Mouse (Mus musculus) hindbrain, embryonic 11.5 days (tissue): ENCODE data around the gene Pex7. TPM values are rescaled to one million over a fixed set of nuclear protein-coding genes. Genes with fewer than 3 reads are reported as not detected.
A peak's percentile ranks its signal among the peaks of the same experiment; 100 is the strongest.

Experiments used
- ATAC-seq: fragments of 200-750 bp; cut with Nextera tagmentation; 2 replicates; pipeline ENCODE4 v1.8.0; 2017; ENCODE audit warnings: mild to moderate bottlenecking, moderate TSS enrichment, moderate library complexity; ENCODE audit not compliant: low FRiP score
- DNase-seq: peaks from one replicate; pipeline ENCODE4 v3.0.0-alpha.2; 2015; ENCODE audit warnings: low spot score
- H3K27ac ChIP-seq: fragments of 300-500 bp; sonication (generic); 2 replicates; pipeline ENCODE4 v1.5.1; 2014; ENCODE audit warnings: mild to moderate bottlenecking, low read depth, low read length
- H3K27me3 ChIP-seq: fragments of 300-500 bp; sonication (generic); 2 replicates; pipeline ENCODE4 v1.6.1; 2014; ENCODE audit warnings: mild to moderate bottlenecking, low read length, moderate library complexity, mixed read lengths; ENCODE audit not compliant: control insufficient read depth, insufficient read depth
- H3K36me3 ChIP-seq: fragments of 300-500 bp; sonication (generic); 2 replicates; pipeline ENCODE4 v1.6.1; 2014; ENCODE audit warnings: mild to moderate bottlenecking, low read length, moderate library complexity, mixed read lengths; ENCODE audit not compliant: control insufficient read depth, insufficient read depth
- H3K4me1 ChIP-seq: fragments of 300-500 bp; sonication (generic); replicated peaks from 2 replicates; pipeline ENCODE4 v1.6.1; 2014; ENCODE audit warnings: low read length, mixed read lengths; ENCODE audit not compliant: control insufficient read depth, insufficient read depth
- H3K4me2 ChIP-seq: fragments of 300-500 bp; sonication (generic); replicated peaks from 2 replicates; pipeline ENCODE4 v1.6.1; 2014; ENCODE audit warnings: mild to moderate bottlenecking, low read depth, low read length
- H3K4me3 ChIP-seq: fragments of 300-500 bp; sonication (generic); 2 replicates; pipeline ENCODE4 v1.5.1; 2014; ENCODE audit warnings: low read depth, low read length
- H3K9ac ChIP-seq: fragments of 300-500 bp; sonication (generic); 2 replicates; pipeline ENCODE4 v1.6.1; 2014; ENCODE audit warnings: low read depth, low read length
- H3K9me3 ChIP-seq: fragments of 300-500 bp; sonication (generic); 2 replicates; pipeline ENCODE4 v1.6.1; 2016; ENCODE audit warnings: low read length; ENCODE audit not compliant: control insufficient read depth
- WGBS: fragments of 180-500 bp; shearing (Covaris S2); extraction: QIAGEN DNeasy Blood & Tissue Kit; methylation state at CpG from one replicate; pipeline ENCODE4 v1.1.7; 2014; 5-methylcytosine and 5-hydroxymethylcytosine counted together
- polyA plus RNA-seq: library from polyadenylated mRNA; unstranded; fragments of >200 nt; fragmentation: Nextera tagmentation; extraction: Ambion mirVana; gene quantifications from 2 replicates; pipeline ENCODE4 v1.2.1, GENCODE M21; 2014

The Pex7 gene
- polyA plus RNA-seq, 1 experiment from 2014 or later: 32.5 TPM

GRCm38 (mm10) chr10:19936961-19937708 lies 29.6 kb upstream of the Pex7 start:
- DNase-seq (no peak), ATAC-seq (no peak)
- Histone ChIP-seq H3K4me1 (0 out of 2 replicates have a peak, but pooled peaks cover 2% of the 10 kb centered on the region), H3K9me3 (no peaks in the 10 kb centered on the region), H3K27me3 (peaks cover 22% of the 10 kb centered on the region), H3K27ac (no peak overlapping the region), H3K4me3 (no peak overlapping the region), H3K36me3 (no peaks in the 10 kb centered on the region), H3K9ac (no peak overlapping the region), H3K4me2 (no peak overlapping the region)
- 55% methylated on average over 9 of the region's 9 CpGs for WGBS

- ATAC-seq (no peak), DNase-seq (no peak)
- Histone ChIP-seq H3K9me3 (no peaks in the 10 kb centered on the region), H3K27me3 (peaks cover 24% of the 10 kb centered on the region), H3K9ac (no peak overlapping the region), H3K4me1 (0 out of 2 replicates have a peak, but pooled peaks cover 2% of the 10 kb centered on the region), H3K36me3 (no peaks in the 10 kb centered on the region), H3K4me2 (no peak overlapping the region), H3K4me3 (no peak overlapping the region), H3K27ac (no peak overlapping the region)
- WGBS: 66% methylated on average over 4 of the region's 4 CpGs
These were observed 28.4 kb upstream of the Pex7 start for GRCm38 (mm10) chr10:19935821-19936367.

- Histone ChIP-seq H3K27ac (no peak overlapping the region), H3K9me3 (no peaks in the 10 kb centered on the region), H3K4me2 (peak overlapping the region; percentile 90), H3K27me3 (peaks cover 24% of the 10 kb centered on the region), H3K9ac (no peak overlapping the region), H3K4me1 (0 out of 2 replicates have a peak, but pooled peaks cover 2% of the 10 kb centered on the region), H3K36me3 (no peaks in the 10 kb centered on the region), H3K4me3 (peak overlapping the region; percentile 53)
- DNase-seq (peak; percentile 47), ATAC-seq (no peak)
- WGBS: 7% methylated on average over 10 of the region's 10 CpGs
These were observed 27.8 kb upstream of the Pex7 start for GRCm38 (mm10) chr10:19935295-19935623.

GRCm38 (mm10) chr10:19934384-19935294 lies 27.1 kb upstream of the Pex7 start, which contains the start of gene Map3k5:
Gene Map3k5 (plus strand): TSS chr10:19934472.
- under 1% methylated on average over 73 of the region's 95 CpGs for WGBS

GRCm38 (mm10) chr10:19933511-19934383 lies 26.3 kb upstream of the Pex7 start:
- peak; percentile 88 for ATAC-seq
- WGBS: under 1% methylated on average over 91 of the region's 97 CpGs

More at GRCm38 (mm10) chr10:19934384-19935294, 27.1 kb upstream of the Pex7 start, which contains the start of gene Map3k5:
- H3K4me1 ChIP-seq: 0 out of 2 replicates have a peak, but pooled peaks cover 2% of the 10 kb centered on the region
- peak within 1 kb of the TSS; percentile 53 for H3K9ac ChIP-seq
- H3K4me2 ChIP-seq: peak within 1 kb of the TSS; percentile 90
- H3K36me3 ChIP-seq: no peaks in the 10 kb centered on the region
- DNase-seq (peak; percentile 76), ATAC-seq (peak; percentile 81)
- peak within 1 kb of the TSS; percentile 53 for H3K4me3 ChIP-seq
- H3K27ac ChIP-seq: peak within 1 kb of the TSS; percentile 30; the same call in 1 of the 2 replicates
- H3K9me3 ChIP-seq: no peaks in the 10 kb centered on the region
- H3K27me3 ChIP-seq: peaks cover 24% of the 10 kb centered on the region

GRCm38 (mm10) chr10:19932986-19933385 lies 25.5 kb upstream of the Pex7 start:
- no peak overlapping the region for H3K27ac ChIP-seq
- H3K9me3 ChIP-seq: no peaks in the 10 kb centered on the region
- H3K36me3 ChIP-seq: no peaks in the 10 kb centered on the region
- ATAC-seq (no peak), DNase-seq (peak; percentile 12)
- H3K9ac ChIP-seq: no peak overlapping the region
- WGBS: 44% methylated on average over 3 of the region's 3 CpGs
- no peak overlapping the region for H3K4me3 ChIP-seq
- peaks cover 24% of the 10 kb centered on the region for H3K27me3 ChIP-seq
- H3K4me2 ChIP-seq: peak overlapping the region; percentile 90; the same call in 1 of the 2 replicates
- 0 out of 2 replicates have a peak, but pooled peaks cover 2% of the 10 kb centered on the region for H3K4me1 ChIP-seq

More at GRCm38 (mm10) chr10:19933511-19934383, 26.3 kb upstream of the Pex7 start:
- peak overlapping the region; percentile 90 for H3K4me2 ChIP-seq
- no peaks in the 10 kb centered on the region for H3K9me3 ChIP-seq
- H3K36me3 ChIP-seq: no peaks in the 10 kb centered on the region
- 0 out of 2 replicates have a peak, but pooled peaks cover 2% of the 10 kb centered on the region for H3K4me1 ChIP-seq
- peak overlapping the region; percentile 53 for H3K4me3 ChIP-seq
- peak; percentile 79 for DNase-seq
- peak overlapping the region; percentile 53 for H3K9ac ChIP-seq
- peak overlapping the region; percentile 30; the same call in 1 of the 2 replicates for H3K27ac ChIP-seq
- H3K27me3 ChIP-seq: peaks cover 24% of the 10 kb centered on the region

- H3K9ac ChIP-seq: no peak overlapping the region
- no peaks in the 10 kb centered on the region for H3K9me3 ChIP-seq
- ATAC-seq: no peak
- H3K27ac ChIP-seq: no peak overlapping the region
- H3K36me3 ChIP-seq: no peaks in the 10 kb centered on the region
- no peak overlapping the region for H3K4me2 ChIP-seq
- no peaks in the 10 kb centered on the region for H3K4me1 ChIP-seq
- no peak overlapping the region for H3K4me3 ChIP-seq
- no peak for DNase-seq
- H3K27me3 ChIP-seq: peaks cover 9% of the 10 kb centered on the region
- 79% methylated on average over 1 of the region's 1 CpGs for WGBS
These were observed 20.7 kb upstream of the Pex7 start for GRCm38 (mm10) chr10:19928205-19928604.
